Mouse (Mus musculus) liver, adult (tissue): ENCODE data around the gene Slc43a2.

Experiments
- GATA4 ChIP-seq: IDR thresholded peaks from 2 replicates; pipeline ENCODE4 v1.6.1; 2014; ENCODE audit warnings: mild to moderate bottlenecking, low read length; ENCODE audit not compliant: insufficient replicate concordance

The Slc43a2 gene

DNA sequence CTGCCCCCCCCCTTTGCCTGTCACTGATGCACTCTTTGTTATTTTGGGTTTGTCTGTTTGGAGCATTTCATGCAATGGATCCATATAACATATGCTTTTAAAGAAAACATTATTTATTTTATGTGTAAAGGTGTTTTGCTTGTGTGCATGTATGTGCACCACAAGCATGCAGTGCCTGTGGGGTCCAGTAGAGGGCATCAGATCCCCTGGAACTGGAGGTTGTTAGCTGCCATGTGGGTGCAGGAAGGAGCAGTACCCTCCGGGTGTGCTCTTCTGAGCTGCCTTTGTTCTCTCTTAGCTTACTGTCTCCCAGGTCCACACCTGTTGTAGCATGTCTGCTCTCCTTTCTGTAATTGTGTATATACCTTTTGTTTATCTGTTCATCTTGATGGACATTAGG lies 26.6 kb downstream of the Slc43a2 start:
- TF ChIP-seq GATA4, result no peak

- no peak for TF ChIP-seq GATA4
Observed at GRCm38 (mm10) chr11:75559870-75560504, 28.5 kb downstream of the Slc43a2 start.

GRCm38 (mm10) chr11:75560530-75561409 lies 29.3 kb downstream of the Slc43a2 start:
- no peak for TF ChIP-seq GATA4

DNA sequence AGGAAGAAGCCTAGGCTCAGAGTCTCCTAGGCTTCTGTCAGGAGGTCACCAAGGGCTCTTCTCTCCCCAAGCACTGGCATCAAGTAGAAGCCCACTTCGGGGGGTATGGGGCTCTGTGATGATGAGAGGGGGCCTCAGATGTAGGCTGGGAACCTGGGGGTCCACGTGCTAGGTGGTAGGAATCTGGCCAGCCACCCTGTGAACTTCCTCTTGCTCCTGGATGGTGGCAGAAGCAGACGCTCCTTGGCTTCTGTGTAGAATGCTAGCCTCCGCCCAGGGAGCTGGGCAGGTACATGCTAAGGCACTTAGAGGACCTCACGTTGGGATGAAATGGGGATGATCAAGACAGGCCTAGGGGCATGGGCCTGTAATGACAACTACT lies 29.9 kb downstream of the Slc43a2 start:
- no peak for TF ChIP-seq GATA4

DNA sequence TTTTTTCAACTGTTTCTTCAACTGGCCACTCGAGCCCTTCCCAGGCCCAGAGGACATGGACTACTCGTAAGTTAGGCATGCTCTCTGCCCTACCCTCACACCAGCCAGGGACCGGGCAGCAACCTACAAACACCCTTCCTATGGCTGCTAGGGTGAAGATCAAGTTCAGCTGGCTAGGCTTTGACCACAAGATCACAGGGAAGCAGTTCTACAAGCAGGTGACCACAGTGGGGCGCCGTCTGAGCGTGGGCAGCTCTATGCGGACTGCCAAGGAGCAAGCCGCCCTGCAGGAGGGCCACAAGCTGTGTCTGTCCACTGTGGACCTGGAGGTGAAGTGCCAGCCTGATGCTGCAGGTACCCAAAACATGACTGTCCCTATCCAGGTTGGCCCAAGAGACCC lies 31.3 kb downstream of the Slc43a2 start:
- TF ChIP-seq GATA4, result no peak

DNA sequence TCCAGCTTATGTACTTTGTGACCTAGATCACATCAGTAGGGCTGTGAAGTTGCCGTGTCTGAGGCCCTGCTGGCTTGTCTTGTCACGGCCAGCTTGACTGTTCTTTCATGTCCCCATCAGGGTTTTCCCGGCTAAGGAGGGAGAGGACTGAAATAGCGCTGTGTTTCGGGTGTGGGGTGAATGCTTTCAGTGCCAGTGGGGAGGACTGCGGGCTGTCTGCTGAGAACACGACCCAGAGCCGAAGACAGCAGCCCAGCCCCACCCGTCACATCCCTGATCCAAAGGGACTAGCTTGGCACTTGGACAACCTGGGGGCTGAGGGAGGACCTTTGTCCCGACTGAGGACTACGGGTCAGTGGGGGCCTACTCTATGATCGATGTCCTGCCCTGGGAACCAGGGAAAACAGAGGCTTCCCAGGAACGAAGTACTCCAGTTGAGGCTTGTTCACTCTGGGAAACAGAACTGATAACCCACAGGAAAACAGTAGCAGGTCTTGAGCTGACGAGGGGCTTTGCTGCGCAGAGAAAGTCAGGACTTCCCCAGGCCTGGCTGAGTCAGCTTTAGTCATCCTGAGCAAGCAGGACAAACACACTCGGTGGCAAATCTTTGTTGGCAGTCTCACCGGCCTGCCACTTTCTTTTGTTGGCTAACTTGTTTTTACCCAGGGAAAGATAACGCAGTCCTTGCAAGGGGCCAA lies 32.5 kb downstream of the Slc43a2 start:
- TF ChIP-seq GATA4, result peak; percentile 86; the same call in 1 of the 2 replicates

DNA sequence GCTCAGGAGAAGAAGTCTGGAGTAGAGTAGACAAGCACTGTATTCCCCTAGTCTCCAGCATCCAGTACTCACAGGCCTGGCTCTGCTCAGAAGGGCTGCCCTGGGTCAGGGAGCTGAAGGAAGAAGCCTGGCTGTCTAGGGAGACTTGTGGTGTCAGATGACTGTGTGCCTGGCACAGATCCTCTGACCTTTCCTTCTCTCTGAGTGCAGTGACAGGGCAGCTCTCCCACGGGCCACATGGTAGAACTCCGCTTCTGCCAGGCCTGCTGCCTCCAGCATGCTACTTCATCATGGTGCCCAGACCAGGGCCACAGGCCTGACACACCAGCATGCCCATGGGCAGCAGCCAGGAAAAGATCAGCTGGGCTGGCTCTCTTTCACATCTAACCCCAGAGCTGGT lies 34.4 kb downstream of the Slc43a2 start:
- no peak for TF ChIP-seq GATA4

DNA sequence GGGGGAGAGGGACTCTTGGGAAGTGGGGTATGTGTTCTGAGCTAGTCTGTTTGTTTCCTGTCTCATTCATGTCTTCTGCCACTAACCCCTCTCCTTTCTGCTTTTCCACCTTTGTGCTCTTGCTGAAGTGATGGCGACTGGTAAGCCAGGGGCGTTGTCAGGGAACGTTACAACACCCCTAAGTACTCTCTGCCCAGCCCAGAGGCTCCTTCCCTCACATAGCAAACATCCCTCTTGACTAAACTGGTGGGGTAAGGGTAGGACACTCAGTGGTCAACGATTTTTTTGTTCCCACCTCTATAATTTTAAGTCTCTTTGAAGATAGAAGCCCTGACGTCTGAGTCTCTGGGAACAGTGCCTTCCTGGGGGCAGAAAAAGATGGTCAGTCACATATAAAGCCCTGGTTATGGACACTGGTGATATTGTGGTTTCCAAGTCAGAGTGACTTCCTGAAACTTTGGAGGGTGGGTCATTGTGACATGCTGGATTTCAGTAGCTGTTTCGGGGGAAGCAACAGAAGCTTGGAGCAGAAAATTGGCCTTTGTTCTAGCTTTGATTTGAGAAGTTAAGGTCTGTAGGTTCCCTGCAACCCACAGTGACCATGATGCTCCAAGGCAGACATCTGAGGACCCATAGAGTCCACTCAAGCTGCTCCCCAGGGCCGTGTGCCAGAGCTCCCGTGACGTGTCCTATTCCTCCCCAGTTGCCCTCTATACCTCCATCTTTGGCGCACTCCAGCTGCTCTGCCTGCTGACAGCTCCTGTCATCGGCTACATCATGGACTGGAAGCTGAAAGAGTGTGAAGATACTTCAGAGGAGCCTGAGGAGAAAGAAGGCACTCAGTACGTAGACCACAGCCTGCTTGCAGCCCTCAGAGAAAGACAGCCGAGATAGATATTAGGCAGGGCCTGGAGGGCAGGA lies 35.0 kb downstream of the Slc43a2 start:
- no peak for TF ChIP-seq GATA4

- TF ChIP-seq GATA4, result no peak
Observed at GRCm38 (mm10) chr11:75567346-75568114, 36.0 kb downstream of the Slc43a2 start.

- TF ChIP-seq GATA4, result no peak
Observed at GRCm38 (mm10) chr11:75568115-75568511, 36.6 kb downstream of the Slc43a2 start.

DNA sequence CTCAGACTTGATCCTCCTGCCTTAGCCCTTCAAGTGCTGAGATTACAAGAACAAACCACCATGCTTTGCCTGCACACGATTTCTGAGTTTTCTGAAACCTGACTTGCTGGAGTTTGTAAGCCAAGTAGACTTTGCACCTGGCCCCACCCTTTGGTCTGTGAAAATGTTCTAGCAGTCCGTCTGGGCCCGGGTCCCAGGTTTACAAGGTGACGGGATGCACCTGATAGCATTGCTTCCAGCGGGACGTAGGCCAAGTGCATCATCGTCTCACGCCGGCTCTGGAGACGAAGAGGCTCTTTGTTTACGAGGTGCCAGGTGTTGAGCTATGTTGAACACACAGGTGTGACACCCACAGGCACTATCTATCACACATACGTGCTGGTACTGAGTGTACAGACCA lies 37.5 kb downstream of the Slc43a2 start:
- no peak for TF ChIP-seq GATA4

- TF ChIP-seq GATA4, result no peak
Observed at GRCm38 (mm10) chr11:75570375-75571125, 39.1 kb downstream of the Slc43a2 start.
